Mouse (Mus musculus): ENCODE measurements around the gene Spink8. TPM values are rescaled to one million over a fixed set of nuclear protein-coding genes. Genes with fewer than 3 reads are reported as not detected.
A peak's percentile ranks its signal among the peaks of the same experiment; 100 is the strongest.

The Spink8 gene
- polyA plus RNA-seq, 1 experiment: not detected

GRCm38 (mm10) chr9:109833088-109833412 is 21.0 kb downstream of the Spink8 start:
- H3ac ChIP-seq (ENCODE audit: control insufficient read depth, insufficient read length): peak overlapping the region; percentile 26
- no peaks in the 10 kb centered on the region for H3K79me2 ChIP-seq (ENCODE audit: control insufficient read depth, insufficient read depth)
- no peaks in the 10 kb centered on the region for H3K27me3 ChIP-seq (ENCODE audit: control insufficient read depth, insufficient read depth, insufficient read length)
- H3K4me3 ChIP-seq: peak overlapping the region; percentile 72
- peak overlapping the region; percentile 96 for H3K4me2 ChIP-seq (ENCODE audit: low read depth)
- H3K36me3 ChIP-seq (ENCODE audit: control insufficient read depth, insufficient read depth): no peaks in the 10 kb centered on the region
- no peak for TF ChIP-seq POLR2AphosphoS2 (IDR thresholded peaks at IDR 0.05; ENCODE audit: insufficient read length, low read depth)
- no peak for TF ChIP-seq USF1 (IDR thresholded peaks at IDR 0.05; ENCODE audit: low read depth)
- no peak for TF ChIP-seq MAX (IDR thresholded peaks at IDR 0.05; ENCODE audit: low read depth)
- TF ChIP-seq TCF12 (IDR thresholded peaks at IDR 0.05; ENCODE audit: insufficient read depth, poor library complexity, severe bottlenecking): no peak
- no peak for TF ChIP-seq SRF (IDR thresholded peaks at IDR 0.05; ENCODE audit: control insufficient read depth, insufficient read length, low read depth)
- no peak for TF ChIP-seq MYOD1 (IDR thresholded peaks at IDR 0.05; ENCODE audit: control insufficient read depth in 1 of 3, insufficient read length in 2 of 3, low read depth in 2 of 3)
- TF ChIP-seq TCF3 (IDR thresholded peaks at IDR 0.05; ENCODE audit: insufficient read length, low read depth): no peak
- no peak for TF ChIP-seq E2F4 (IDR thresholded peaks at IDR 0.05; ENCODE audit: insufficient read depth)

- H3K27me3 ChIP-seq (ENCODE audit: control insufficient read depth, insufficient read depth, insufficient read length): no peaks in the 10 kb centered on the region
- H3K4me2 ChIP-seq (ENCODE audit: low read depth): no peak within 1 kb of the TSS
- no peak within 1 kb of the TSS for H3ac ChIP-seq (ENCODE audit: control insufficient read depth, insufficient read length)
- peak; percentile 78; the same call in 1 of the 2 replicates for TF ChIP-seq CEBPB (IDR thresholded peaks at IDR 0.05; ENCODE audit: insufficient read depth, poor library complexity, severe bottlenecking)
- no peak for TF ChIP-seq MAX (IDR thresholded peaks at IDR 0.05; ENCODE audit: low read depth)
- no peak for TF ChIP-seq MYOD1 (IDR thresholded peaks at IDR 0.05; ENCODE audit: control insufficient read depth in 1 of 3, insufficient read length in 2 of 3, low read depth in 2 of 3)
- no peak for TF ChIP-seq MYOG (IDR thresholded peaks at IDR 0.05; ENCODE audit: control insufficient read depth in 1 of 3, insufficient read depth in 1 of 3, insufficient read length in 2 of 3, low read depth in 2 of 3)
- no peak for TF ChIP-seq POLR2AphosphoS2 (IDR thresholded peaks at IDR 0.05; ENCODE audit: insufficient read length, low read depth)
- TF ChIP-seq SRF (IDR thresholded peaks at IDR 0.05; ENCODE audit: control insufficient read depth, insufficient read length, low read depth): no peak
- no peaks in the 10 kb centered on the region for H3K79me2 ChIP-seq (ENCODE audit: control insufficient read depth, insufficient read depth)
- H3K36me3 ChIP-seq (ENCODE audit: control insufficient read depth, insufficient read depth): peaks cover 2% of the 10 kb centered on the region
- H3K4me3 ChIP-seq: no peak within 1 kb of the TSS
Observed at GRCm38 (mm10) chr9:109849312-109849758, 37.3 kb downstream of the Spink8 start, which contains the start of gene Camp. Gene Camp, minus strand, starts transcription at chr9:109849617.

- TF ChIP-seq POLR2AphosphoS2 (IDR thresholded peaks at IDR 0.05; ENCODE audit: insufficient read length, low read depth) (no peak), POLR2A (IDR thresholded peaks at IDR 0.05; ENCODE audit: insufficient read length, low read depth) (no peak), SRF (IDR thresholded peaks at IDR 0.05; ENCODE audit: control insufficient read depth, insufficient read length, low read depth) (no peak), TCF12 (IDR thresholded peaks at IDR 0.05; ENCODE audit: insufficient read depth, poor library complexity, severe bottlenecking) (no peak), E2F4 (IDR thresholded peaks at IDR 0.05; ENCODE audit: insufficient read depth) (no peak), MAX (IDR thresholded peaks at IDR 0.05; ENCODE audit: low read depth) (no peak), CEBPB (IDR thresholded peaks at IDR 0.05; ENCODE audit: insufficient read depth, poor library complexity, severe bottlenecking) (no peak), MYOD1 (IDR thresholded peaks at IDR 0.05; ENCODE audit: control insufficient read depth in 1 of 3, insufficient read length in 2 of 3, low read depth in 2 of 3) (no peak), REST (IDR thresholded peaks at IDR 0.05; ENCODE audit: insufficient read depth, insufficient read length) (no peak)
- H3ac ChIP-seq (ENCODE audit: control insufficient read depth, insufficient read length): no peak overlapping the region
- H3K36me3 ChIP-seq (ENCODE audit: control insufficient read depth, insufficient read depth): no peaks in the 10 kb centered on the region
- no peaks in the 10 kb centered on the region for H3K27me3 ChIP-seq (ENCODE audit: control insufficient read depth, insufficient read depth, insufficient read length)
- H3K79me2 ChIP-seq (ENCODE audit: control insufficient read depth, insufficient read depth): no peaks in the 10 kb centered on the region
- no peak overlapping the region for H3K4me3 ChIP-seq
- H3K4me2 ChIP-seq (ENCODE audit: low read depth): no peak overlapping the region
Observed at GRCm38 (mm10) chr9:109850099-109850498, 38.0 kb downstream of the Spink8 start.

- Histone ChIP-seq H3K79me2 (ENCODE audit: control insufficient read depth, insufficient read depth) (no peaks in the 10 kb centered on the region), H3K4me3 (no peak overlapping the region), H3ac (ENCODE audit: control insufficient read depth, insufficient read length) (no peak overlapping the region), H3K27me3 (ENCODE audit: control insufficient read depth, insufficient read depth, insufficient read length) (peaks cover 10% of the 10 kb centered on the region), H3K4me2 (ENCODE audit: low read depth) (no peak overlapping the region), H3K36me3 (ENCODE audit: control insufficient read depth, insufficient read depth) (no peaks in the 10 kb centered on the region)
- TF ChIP-seq TCF3 (IDR thresholded peaks at IDR 0.05; ENCODE audit: insufficient read length, low read depth) (no peak), TCF12 (IDR thresholded peaks at IDR 0.05; ENCODE audit: insufficient read depth, poor library complexity, severe bottlenecking) (no peak), CEBPB (IDR thresholded peaks at IDR 0.05; ENCODE audit: insufficient read depth, poor library complexity, severe bottlenecking) (no peak), REST (IDR thresholded peaks at IDR 0.05; ENCODE audit: insufficient read depth, insufficient read length) (no peak)
Observed at GRCm38 (mm10) chr9:109854341-109854740, 42.3 kb downstream of the Spink8 start.

- no peaks in the 10 kb centered on the region for H3K79me2 ChIP-seq (ENCODE audit: control insufficient read depth, insufficient read depth)
- no peak for TF ChIP-seq MAX (IDR thresholded peaks at IDR 0.05; ENCODE audit: low read depth)
- no peak for TF ChIP-seq MYOG (IDR thresholded peaks at IDR 0.05; ENCODE audit: control insufficient read depth in 1 of 3, insufficient read depth in 1 of 3, insufficient read length in 2 of 3, low read depth in 2 of 3)
- TF ChIP-seq TCF3 (IDR thresholded peaks at IDR 0.05; ENCODE audit: insufficient read length, low read depth): no peak
- no peak for TF ChIP-seq USF1 (IDR thresholded peaks at IDR 0.05; ENCODE audit: low read depth)
- H3K4me2 ChIP-seq (ENCODE audit: low read depth): no peak overlapping the region
- peaks cover 10% of the 10 kb centered on the region for H3K27me3 ChIP-seq (ENCODE audit: control insufficient read depth, insufficient read depth, insufficient read length)
- no peaks in the 10 kb centered on the region for H3K36me3 ChIP-seq (ENCODE audit: control insufficient read depth, insufficient read depth)
- no peak overlapping the region for H3ac ChIP-seq (ENCODE audit: control insufficient read depth, insufficient read length)
- no peak overlapping the region for H3K4me3 ChIP-seq
Observed at GRCm38 (mm10) chr9:109855947-109856346, 43.9 kb downstream of the Spink8 start.
